Mouse (Mus musculus) layer of hippocampus, adult 2 months (tissue): ENCODE results near the gene Gm20661. TPM values are rescaled to one million over a fixed set of nuclear protein-coding genes. Genes with fewer than 3 reads are reported as not detected.
"Not testable (repeated sequence)": the region's sequence is repeated elsewhere in the genome, so short reads cannot be mapped to it uniquely, and the experiment has no call there.

Experiments
- DNase-seq, 2 experiments: peaks; one replicate each; pipeline ENCODE4 v3.0.0; 2022; ENCODE audit warnings: low spot score in 2 of 2
- H3K27ac ChIP-seq: fragments of 200-600 bp; 2 replicates; pipeline ENCODE4 v1.8.1; 2022
- H3K4me3 ChIP-seq: fragments of 200-600 bp; 2 replicates; pipeline ENCODE4 v1.8.1; 2022; ENCODE audit warnings: mild to moderate bottlenecking
- CTCF ChIP-seq: fragments of 200-600 bp; conservative IDR thresholded peaks from 2 replicates; pipeline ENCODE4 v1.8.1; 2022; ENCODE audit warnings: antibody characterized with exemption, mild to moderate bottlenecking, moderate library complexity
- total RNA-seq, 2 experiments: library from RNA; stranded (reverse); gene quantifications; 2 replicates each; pipeline ENCODE4 v1.2.3; 2021

Gene Gm20661
- total RNA-seq, 2 experiments from 2014 or later = 1.1 to 1.7 TPM

DNA sequence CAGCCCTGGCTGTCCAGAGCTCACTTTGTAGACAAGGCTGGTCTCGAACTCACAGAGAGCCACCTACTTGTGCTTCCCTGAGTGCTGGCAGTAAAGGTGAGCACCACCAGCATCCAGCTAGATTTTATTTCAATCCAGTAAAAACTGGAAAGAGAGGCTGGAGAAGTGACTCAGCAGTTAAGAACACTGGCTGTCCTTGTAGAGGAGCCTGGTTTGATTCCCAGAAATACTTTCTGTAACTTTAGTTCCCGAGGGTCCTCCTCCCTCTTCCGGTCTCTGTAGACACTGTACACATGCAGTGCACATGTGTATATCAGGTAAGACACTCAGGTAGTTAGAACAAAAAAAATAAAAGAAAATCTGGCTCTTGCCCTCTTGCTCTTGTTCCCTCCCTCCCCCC lies 5.1 kb downstream of the Gm20661 start:
- Histone ChIP-seq H3K4me3 (no peak overlapping the region), H3K27ac (no peak overlapping the region)
- no peak for DNase-seq
- no peak for TF ChIP-seq CTCF

DNA sequence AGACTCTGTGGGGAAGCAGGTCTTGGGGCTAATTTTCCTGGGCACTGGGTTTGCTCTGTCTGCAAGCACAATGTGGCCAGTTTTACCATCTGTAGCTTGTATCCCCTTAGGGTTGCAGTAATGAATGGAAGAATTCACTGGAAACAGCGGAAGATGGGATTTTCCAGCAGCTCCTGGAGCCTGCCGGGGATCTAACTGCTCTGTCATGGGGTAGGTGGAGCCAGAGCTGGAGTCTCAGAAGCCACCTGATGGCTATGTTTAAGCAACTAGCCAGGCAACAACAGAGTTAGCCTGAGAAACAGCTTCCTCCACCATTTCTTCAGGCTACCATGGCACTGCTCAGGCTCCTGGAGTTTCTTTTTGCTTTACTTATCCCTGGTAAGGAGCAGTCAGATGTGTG lies 9.3 kb downstream of the Gm20661 start, which contains the start of gene Cdhr4:
Cdhr4 (plus strand) TSS at position 301 of the 400 bp plus-strand sequence.
- no peak within 1 kb of the TSS for H3K4me3 ChIP-seq
- no peak for TF ChIP-seq CTCF
- no peak within 1 kb of the TSS for H3K27ac ChIP-seq
- DNase-seq = no peak

DNA sequence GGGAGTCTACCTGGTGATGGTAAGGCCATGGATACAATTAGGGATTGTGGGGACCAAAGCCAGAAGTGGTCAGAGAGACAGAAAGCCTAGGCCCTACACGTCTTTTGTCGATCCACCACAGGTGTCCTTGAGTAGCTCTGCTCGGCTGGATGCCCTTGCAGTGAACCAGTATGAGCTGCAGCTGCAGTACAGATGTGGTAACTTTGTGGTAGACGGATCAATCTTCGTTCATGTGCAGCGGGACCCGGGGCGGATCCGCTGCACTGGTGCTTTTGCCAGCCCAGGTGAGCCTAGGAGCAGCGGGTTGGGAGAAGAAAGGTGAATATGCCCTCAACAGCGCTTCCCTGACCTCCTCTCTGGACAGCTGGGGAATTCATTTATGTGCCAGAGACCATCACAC lies 10.2 kb downstream of the Gm20661 start:
- H3K27ac ChIP-seq = no peak overlapping the region
- H3K4me3 ChIP-seq = no peak overlapping the region
- TF ChIP-seq CTCF = no peak
- no peak for DNase-seq

DNA sequence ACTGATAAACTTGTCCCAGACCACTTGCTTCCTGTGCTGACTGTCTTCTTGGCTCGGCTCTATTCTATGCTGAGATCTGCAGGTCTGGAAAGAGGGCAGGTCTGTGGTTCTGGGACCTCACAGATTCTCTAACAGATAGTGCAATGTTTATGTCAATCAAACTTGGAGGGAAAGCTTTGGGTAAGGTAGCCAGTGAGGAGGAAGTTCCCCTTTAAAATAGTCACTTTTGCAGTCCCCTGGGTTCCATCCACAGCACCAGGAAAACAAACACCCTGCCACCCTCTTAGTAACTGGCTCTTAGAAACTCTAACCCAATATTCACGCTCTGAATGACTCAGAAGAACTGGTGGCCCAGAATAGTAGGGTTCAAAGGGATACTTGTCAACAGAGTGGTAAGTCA lies 11.6 kb downstream of the Gm20661 start:
- DNase-seq = no peak
- no peak overlapping the region for H3K4me3 ChIP-seq
- H3K27ac ChIP-seq = no peak overlapping the region
- TF ChIP-seq CTCF = no peak

DNA sequence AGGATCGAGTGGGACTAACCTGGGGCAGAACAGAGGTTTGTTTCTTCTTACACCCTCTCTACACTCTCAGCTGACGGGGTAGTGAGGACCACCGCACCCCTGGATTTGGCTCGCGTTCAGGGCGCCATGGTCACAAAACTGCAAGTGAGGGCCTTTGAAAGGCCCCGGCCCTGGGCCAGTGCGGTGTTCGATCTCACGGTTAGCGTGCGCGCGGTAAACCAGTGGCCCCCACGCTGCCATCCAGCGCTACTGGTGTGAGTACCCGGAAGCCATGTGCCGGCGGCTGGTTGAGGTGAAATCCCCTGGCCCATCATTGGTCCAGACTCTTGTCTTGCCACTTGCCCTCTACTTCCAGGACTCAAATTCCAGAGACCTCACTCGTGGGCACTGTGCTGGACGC lies 12.7 kb downstream of the Gm20661 start:
- no peak for DNase-seq
- Histone ChIP-seq H3K27ac (no peak overlapping the region), H3K4me3 (no peak overlapping the region)
- no peak for TF ChIP-seq CTCF

DNA sequence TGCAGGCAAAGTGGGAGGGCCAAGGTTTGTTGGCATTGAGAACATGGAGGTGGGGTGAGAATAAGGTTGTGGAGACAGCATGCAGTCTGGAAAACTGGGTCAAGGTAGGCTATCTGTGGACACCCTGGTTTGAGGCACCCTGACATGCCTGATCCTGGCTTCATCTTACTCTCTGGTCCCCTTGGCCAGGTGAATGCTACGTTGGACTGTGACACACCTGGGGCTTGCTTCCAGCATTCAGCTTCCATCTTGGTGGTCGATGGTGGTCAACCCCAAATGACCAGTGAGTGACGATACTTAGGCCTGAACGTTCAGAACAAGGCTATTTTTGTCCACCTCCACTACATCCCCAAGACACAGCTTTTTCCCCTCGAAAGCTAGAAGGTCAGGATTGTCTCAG lies 13.2 kb downstream of the Gm20661 start, which contains the start of gene Gm20662:
Gm20662 (plus strand) TSS at position 301 of the 400 bp plus-strand sequence.
- no peak within 1 kb of the TSS for H3K4me3 ChIP-seq
- no peak within 1 kb of the TSS for H3K27ac ChIP-seq
- TF ChIP-seq CTCF = no peak
- DNase-seq = no peak

DNA sequence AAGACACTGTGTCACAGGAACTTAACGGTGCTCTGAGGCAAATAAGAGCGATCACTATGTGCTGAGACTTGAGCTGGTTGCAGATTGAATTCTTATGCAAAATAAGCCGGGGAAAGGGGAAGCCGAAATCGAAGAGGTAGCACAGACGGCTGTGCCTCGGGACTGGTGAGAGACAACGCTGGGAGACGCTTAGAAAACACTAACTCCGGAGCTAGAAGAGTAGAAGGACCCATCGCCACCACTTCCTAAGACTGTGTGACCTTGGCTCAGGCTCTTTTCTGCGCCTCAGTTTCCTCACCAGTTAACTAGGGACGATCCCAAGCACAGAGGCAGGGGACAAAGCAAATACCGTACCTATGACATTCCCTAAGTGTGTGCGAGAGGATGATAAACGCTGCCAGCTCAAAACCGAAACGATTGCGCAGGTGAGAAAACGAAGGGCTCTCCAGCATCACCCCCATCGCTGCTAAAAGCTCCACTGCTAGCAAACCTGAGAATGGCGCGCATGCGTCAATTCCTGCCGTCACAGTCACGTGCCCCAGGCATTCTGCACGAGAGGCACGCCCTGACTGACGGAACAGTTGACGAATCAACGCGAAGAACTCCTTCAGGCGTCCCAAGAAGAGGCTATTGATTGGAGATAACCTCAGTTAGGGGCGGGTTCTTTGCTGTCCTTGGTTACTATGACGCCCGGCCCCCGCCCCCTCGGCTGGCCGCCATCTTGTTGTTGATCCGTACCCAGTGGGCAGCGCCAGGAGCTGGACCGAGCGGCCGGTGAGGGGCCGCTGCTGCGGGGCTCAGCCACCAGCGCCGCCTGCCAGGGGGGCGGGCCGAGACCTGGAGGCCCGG lies 19.3 kb downstream of the Gm20661 start, which contains the start of gene Ip6k1:
Ip6k1 (plus strand) TSS at position 580 of the 849 bp plus-strand sequence.
- H3K27ac ChIP-seq = peak within 1 kb of the TSS; percentile 100
- no peak for TF ChIP-seq CTCF
- peak within 1 kb of the TSS; percentile 93 for H3K4me3 ChIP-seq
- peak; percentile 100 for DNase-seq

DNA sequence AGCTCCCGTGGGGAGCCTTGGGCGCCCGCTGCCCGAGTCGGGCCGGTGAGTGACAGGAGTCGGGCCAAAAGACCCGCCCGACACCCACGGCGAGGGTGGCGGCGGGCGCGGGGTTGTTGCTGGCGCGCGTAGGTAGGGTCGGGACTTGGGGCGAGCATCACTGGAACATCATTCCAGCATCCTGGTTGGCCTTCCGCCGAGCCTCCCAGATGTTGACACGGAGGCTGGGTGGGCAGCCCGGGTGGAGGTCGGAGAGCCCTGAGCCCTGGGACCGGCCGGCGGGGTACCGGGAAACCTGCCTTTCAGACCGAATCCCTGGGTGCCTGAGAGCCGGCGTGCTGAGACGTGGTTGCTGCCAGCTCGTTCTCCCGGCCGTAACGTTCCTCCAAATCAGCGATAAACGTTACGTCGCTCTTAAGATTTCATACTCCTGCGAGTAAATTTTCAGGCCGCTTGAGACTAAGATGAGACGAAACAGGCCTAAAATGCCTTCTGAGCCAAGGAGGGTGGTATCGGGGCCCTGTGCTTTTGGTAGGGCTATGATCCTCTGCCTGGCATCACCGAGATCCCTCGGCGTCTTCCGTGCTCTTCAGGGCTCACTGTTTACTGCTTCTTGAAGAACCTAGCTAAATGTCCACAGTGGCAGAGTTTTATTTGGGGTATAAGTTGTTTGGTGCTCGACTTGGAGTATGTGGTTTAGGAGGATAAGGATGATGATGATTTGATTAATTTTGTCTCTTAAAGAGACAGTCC lies 20.1 kb downstream of the Gm20661 start:
- DNase-seq = peak in 1 of 2 experiments; percentile 19
- TF ChIP-seq CTCF = no peak
- Histone ChIP-seq H3K27ac (peak overlapping the region; percentile 100), H3K4me3 (peak overlapping the region; percentile 93)

DNA sequence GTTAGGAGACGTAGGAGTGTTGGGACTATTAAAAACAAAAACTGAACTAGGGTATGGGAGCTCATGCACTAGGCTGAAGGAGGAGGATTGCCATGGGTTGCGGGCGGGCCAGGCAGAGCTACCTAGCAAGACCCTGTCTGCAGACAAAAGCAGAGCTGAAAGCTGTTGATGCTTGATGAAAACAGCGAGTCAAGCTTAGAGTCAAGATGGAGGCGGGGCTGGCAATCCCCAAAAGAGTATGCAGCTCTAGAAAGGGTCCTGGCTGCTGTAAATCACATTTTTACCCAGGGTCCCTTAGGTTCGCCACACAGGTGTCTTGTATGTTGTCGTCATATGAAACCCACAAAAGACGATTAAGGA lies 20.7 kb downstream of the Gm20661 start:
- TF ChIP-seq CTCF = no peak
- peak overlapping the region; percentile 93 for H3K4me3 ChIP-seq
- DNase-seq = peak in 1 of 2 experiments; percentile 16
- peak overlapping the region; percentile 100 for H3K27ac ChIP-seq

DNA sequence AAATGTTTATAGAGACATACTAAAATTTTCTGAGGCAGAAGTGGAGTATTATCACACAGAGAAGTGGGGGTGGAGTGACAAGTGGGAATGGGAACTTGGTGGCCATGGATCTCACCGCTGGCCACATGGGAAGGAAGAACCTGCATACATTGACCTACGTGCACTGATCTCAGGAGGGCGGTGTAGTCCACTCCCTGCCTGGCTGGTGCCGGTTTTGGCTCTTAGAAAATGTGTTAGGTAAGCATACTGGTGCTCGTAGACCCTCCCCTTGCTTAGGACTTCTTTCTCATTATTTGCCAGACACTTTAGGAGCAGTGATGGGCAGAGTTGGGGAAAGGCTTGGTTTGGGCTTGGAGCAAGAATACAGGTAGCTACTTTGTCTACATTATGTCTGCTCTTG lies 25.2 kb downstream of the Gm20661 start:
- DNase-seq = no peak
- TF ChIP-seq CTCF = no peak
- Histone ChIP-seq H3K27ac (no peak overlapping the region), H3K4me3 (no peak overlapping the region)

DNA sequence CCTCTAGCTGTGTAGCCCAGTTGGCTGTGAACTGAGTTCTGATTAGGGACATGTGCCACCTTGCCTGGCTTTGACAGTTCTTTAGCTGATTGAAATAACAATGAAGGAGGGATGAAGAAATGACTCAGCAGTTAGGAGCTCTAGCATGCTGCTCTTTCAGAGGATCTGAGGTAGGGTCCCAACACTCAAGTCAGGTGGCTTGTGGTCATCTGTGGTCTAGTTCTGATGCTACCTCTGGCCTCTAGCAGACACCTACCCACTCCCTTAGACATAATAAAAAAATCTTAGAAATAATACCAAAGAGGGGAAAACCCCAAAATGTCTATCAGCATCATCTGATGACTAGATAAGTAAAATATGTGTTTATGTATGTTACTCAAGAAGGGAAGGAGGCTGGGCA lies 27.5 kb downstream of the Gm20661 start:
- DNase-seq = no peak
- peak overlapping the region; percentile 18; the same call in 1 of the 2 replicates for H3K27ac ChIP-seq
- no peak overlapping the region for H3K4me3 ChIP-seq
- TF ChIP-seq CTCF = no peak

DNA sequence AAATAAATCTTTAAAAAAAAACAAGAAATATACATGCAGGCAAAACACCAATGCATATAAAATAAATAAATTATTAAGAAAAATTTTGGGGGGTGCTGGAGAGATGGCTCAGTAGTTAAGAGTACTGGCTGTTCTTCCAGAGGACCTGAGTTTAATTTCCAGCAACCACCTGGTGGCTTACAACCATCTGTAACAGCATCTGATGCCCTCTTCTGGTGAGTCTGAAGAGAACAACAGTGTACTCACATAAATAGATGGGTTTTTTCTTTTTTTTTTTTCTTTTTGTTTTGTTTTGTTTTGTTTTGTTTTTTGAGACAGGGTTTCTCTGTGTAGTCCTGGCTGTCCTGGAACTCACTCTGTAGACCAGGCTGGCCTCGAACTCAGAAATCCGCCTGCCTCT lies 30.7 kb downstream of the Gm20661 start:
- peak; percentile 51 for TF ChIP-seq CTCF
- not testable (repeated sequence) for H3K27ac ChIP-seq, DNase-seq, H3K4me3 ChIP-seq

DNA sequence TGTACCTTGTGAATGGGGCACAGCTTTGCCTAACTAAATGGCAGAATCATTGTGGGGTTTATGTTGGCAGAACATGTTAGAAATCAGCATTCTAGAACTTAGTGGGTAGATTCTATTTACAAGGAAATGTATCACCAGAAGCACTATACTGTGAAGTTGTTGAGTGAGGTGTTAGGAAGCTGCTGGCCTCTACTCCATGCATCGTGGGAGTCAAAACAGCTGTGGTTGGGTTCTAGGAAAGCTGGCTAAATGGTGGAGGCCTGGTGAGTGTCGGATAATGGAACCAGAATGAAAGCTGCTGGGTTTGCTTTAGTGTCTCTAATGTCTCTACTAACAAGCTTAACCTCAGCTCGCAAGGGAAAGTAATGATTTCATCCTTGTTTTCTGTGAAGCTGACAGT lies 34.3 kb downstream of the Gm20661 start:
- no peak for TF ChIP-seq CTCF
- Histone ChIP-seq H3K4me3 (no peak overlapping the region), H3K27ac (no peak overlapping the region; the same call in 1 of the 2 replicates)
- no peak for DNase-seq
